Mouse (Mus musculus) spleen, embryonic (tissue): ENCODE results near the gene Steap2.
"Not testable (repeated sequence)": the region's sequence is repeated elsewhere in the genome, so short reads cannot be mapped to it uniquely, and the experiment has no call there.

Experiments
- CTCF ChIA-PET: fragments of 350-600 bp; sonication (Branson Sonifier 250); formaldehyde crosslinking; loops from one replicate; lab custom pipeline; 2022; lab: Charles Lee

The Steap2 gene

GRCm38 (mm10) chr5:5693956-5694653 is at the start of gene Steap2:
TSS of gene Steap2 (minus strand) at chr5:5694578.
- CTCF ChIA-PET = no interaction called here

- CTCF ChIA-PET = no interaction called here
Observed at GRCm38 (mm10) chr5:5734445-5734844, 40.1 kb upstream of the Steap2 start.

- CTCF ChIA-PET = no interaction called here
Observed at GRCm38 (mm10) chr5:5732858-5733257, 38.5 kb upstream of the Steap2 start.

GRCm38 (mm10) chr5:5732208-5732607 is 37.8 kb upstream of the Steap2 start:
- CTCF ChIA-PET = no interaction called here

- CTCF ChIA-PET = no interaction called here
Observed at GRCm38 (mm10) chr5:5729904-5730303, 35.5 kb upstream of the Steap2 start.

- CTCF ChIA-PET = no interaction called here
Observed at GRCm38 (mm10) chr5:5722217-5722616, 27.8 kb upstream of the Steap2 start.

- CTCF ChIA-PET = no interaction called here
Observed at GRCm38 (mm10) chr5:5711032-5711431, 16.7 kb upstream of the Steap2 start.

GRCm38 (mm10) chr5:5707341-5708278 is 13.2 kb upstream of the Steap2 start:
- CTCF ChIA-PET = interaction anchor here (0.5 kb wide), 1 partner anchor 67 kb away, joined by 4 read pairs; no protein-coding TSS in a partner anchor

GRCm38 (mm10) chr5:5705019-5705418 is 10.6 kb upstream of the Steap2 start:
- CTCF ChIA-PET = no interaction called here

GRCm38 (mm10) chr5:5700386-5700785 is 6.0 kb upstream of the Steap2 start:
- CTCF ChIA-PET = no interaction called here

GRCm38 (mm10) chr5:5698830-5699229 is 4.5 kb upstream of the Steap2 start:
- CTCF ChIA-PET = no interaction called here

- CTCF ChIA-PET = no interaction called here
Observed at GRCm38 (mm10) chr5:5695401-5695942, 1.1 kb upstream of the Steap2 start.

GRCm38 (mm10) chr5:5693541-5693955 is 830 bp downstream of the Steap2 start:
- CTCF ChIA-PET = no interaction called here

GRCm38 (mm10) chr5:5692167-5692738 is 2.1 kb downstream of the Steap2 start:
- CTCF ChIA-PET = no interaction called here

- CTCF ChIA-PET = no interaction called here
Observed at GRCm38 (mm10) chr5:5688945-5689540, 5.3 kb downstream of the Steap2 start.

GRCm38 (mm10) chr5:5688228-5688627 is 6.2 kb downstream of the Steap2 start:
- CTCF ChIA-PET = no interaction called here

- CTCF ChIA-PET = no interaction called here
Observed at GRCm38 (mm10) chr5:5686973-5687372, 7.4 kb downstream of the Steap2 start.

GRCm38 (mm10) chr5:5684946-5685345 is 9.4 kb downstream of the Steap2 start:
- CTCF ChIA-PET = not testable (repeated sequence)

GRCm38 (mm10) chr5:5683292-5683691 is 11.1 kb downstream of the Steap2 start:
- CTCF ChIA-PET = no interaction called here

- CTCF ChIA-PET = no interaction called here
Observed at GRCm38 (mm10) chr5:5679459-5679858, 14.9 kb downstream of the Steap2 start.

GRCm38 (mm10) chr5:5676082-5676481 is 18.3 kb downstream of the Steap2 start:
- CTCF ChIA-PET = no interaction called here

- CTCF ChIA-PET = no interaction called here
Observed at GRCm38 (mm10) chr5:5668920-5669319, 25.5 kb downstream of the Steap2 start.
